Mouse (Mus musculus) liver, embryonic 14.5 days (tissue): ENCODE results near the gene 1700067P10Rik. TPM values are rescaled to one million over a fixed set of nuclear protein-coding genes. Genes with fewer than 3 reads are reported as not detected.

Source experiments
- ATAC-seq: fragments of 200-750 bp; cut with Nextera tagmentation; 2 replicates; pipeline ENCODE4 v1.8.0; 2017; ENCODE audit warnings: moderate number of reproducible peaks, mild to moderate bottlenecking, moderate library complexity; ENCODE audit not compliant: insufficient read depth
- DNase-seq, 3 experiments: peaks; one replicate each; pipeline ENCODE4 v3.0.0-alpha.2; 2012 to 2013; ENCODE audit warnings: low read depth in 3 of 3, low spot score in 3 of 3
- H3K27ac ChIP-seq: fragments of 300-500 bp; sonication (generic); 2 replicates; pipeline ENCODE4 v1.5.1; 2014; ENCODE audit warnings: moderate library complexity, mild to moderate bottlenecking, control low read depth, inconsistent platforms
- H3K27me3 ChIP-seq: fragments of 300-500 bp; sonication (generic); 2 replicates; pipeline ENCODE4 v1.6.1; 2014; ENCODE audit warnings: mild to moderate bottlenecking, low read length, moderate library complexity; ENCODE audit not compliant: control insufficient read depth, insufficient read depth
- H3K36me3 ChIP-seq: fragments of 300-500 bp; sonication (generic); replicated peaks from 2 replicates; pipeline ENCODE4 v1.6.1; 2014; ENCODE audit warnings: low read depth; ENCODE audit not compliant: control insufficient read depth, insufficient read depth
- H3K4me1 ChIP-seq, 2 experiments: fragments of 200-500 bp in 1 of 2; fragments of 300-500 bp in 1 of 2; sonication (generic) in 1 of 2; replicated peaks; 2 replicates each; pipeline ENCODE4 v1.6.1; 2012 to 2014; ENCODE audit warnings: antibody characterized with exemption in 1 of 2, inconsistent platforms in 1 of 2, low read length in 1 of 2; ENCODE audit not compliant: control insufficient read depth in 2 of 2, insufficient read depth in 2 of 2
- H3K4me2 ChIP-seq: fragments of 300-500 bp; sonication (generic); 2 replicates; pipeline ENCODE4 v1.6.1; 2014; ENCODE audit warnings: low read depth, mild to moderate bottlenecking, control low read depth, moderate library complexity
- H3K4me3 ChIP-seq, 2 experiments: fragments of 200-500 bp in 1 of 2; fragments of 300-500 bp in 1 of 2; sonication (generic) in 1 of 2; 2 replicates each; pipeline ENCODE4 v1.5.1; 2012 to 2014; ENCODE audit warnings: low read depth in 2 of 2, low read length in 2 of 2, mild to moderate bottlenecking in 2 of 2, control low read depth in 1 of 2, inconsistent platforms in 1 of 2, moderate library complexity in 1 of 2; ENCODE audit not compliant: insufficient read depth in 1 of 2
- H3K9ac ChIP-seq: fragments of 300-500 bp; sonication (generic); replicated peaks from 2 replicates; pipeline ENCODE4 v1.6.1; 2014; ENCODE audit warnings: mild to moderate bottlenecking, control low read depth, moderate library complexity
- H3K9me3 ChIP-seq: fragments of 300-500 bp; sonication (generic); 2 replicates; pipeline ENCODE4 v1.6.1; 2016; ENCODE audit warnings: low read length, mixed read lengths; ENCODE audit not compliant: control insufficient read depth
- CTCF ChIP-seq: IDR thresholded peaks from 2 replicates; pipeline ENCODE4 v1.5.1; 2016; ENCODE audit warnings: antibody characterized with exemption, low read depth, control low read depth
- EP300 ChIP-seq: IDR thresholded peaks from 2 replicates; pipeline ENCODE4 v1.6.1; 2016; ENCODE audit warnings: antibody characterized with exemption, low read depth
- WGBS: fragments of 180-500 bp; shearing (Covaris S2); extraction: QIAGEN DNeasy Blood & Tissue Kit; methylation state at CpG from one replicate; pipeline ENCODE4 v1.1.7; 2014; ENCODE audit not compliant: insufficient replicate concordance; 5-methylcytosine and 5-hydroxymethylcytosine counted together
- polyA plus RNA-seq, 2 experiments: library from polyadenylated mRNA; depleted of rRNA in 1 of 2; stranded (reverse) in 1 of 2; unstranded in 1 of 2; fragments of >200 nt; fragmentation: Nextera tagmentation in 1 of 2; extraction: Ambion mirVana in 1 of 2; gene quantifications; 2 replicates each; pipeline versions ENCODE4 v1.2.1 to v1.2.3; 2012 to 2014

Gene 1700067P10Rik
- polyA plus RNA-seq, 2 experiments: not detected

DNA sequence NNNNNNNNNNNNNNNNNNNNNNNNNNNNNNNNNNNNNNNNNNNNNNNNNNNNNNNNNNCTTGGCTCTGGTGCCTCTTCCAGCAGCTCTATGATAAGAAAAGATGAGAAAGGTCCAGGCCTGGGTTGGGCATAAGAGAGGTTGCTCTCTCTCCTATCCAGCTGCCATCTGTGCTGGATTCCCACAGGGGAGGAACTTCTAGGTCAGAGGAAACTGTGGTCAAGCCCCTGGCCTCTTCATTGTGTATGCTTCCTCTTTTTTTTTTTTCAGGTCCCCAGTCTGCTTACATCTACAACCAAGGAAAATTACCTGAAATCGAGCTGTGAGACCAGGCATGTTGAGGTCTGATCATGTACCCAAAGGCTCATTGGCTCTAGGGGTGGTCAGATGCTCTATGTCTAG is 29.5 kb downstream of the 1700067P10Rik start:
- 12% methylated on average over 1 of the region's 1 CpGs for WGBS
- H3K4me2 ChIP-seq: no peak overlapping the region
- no peak for DNase-seq

GRCm38 (mm10) chr17:48119656-48120055 is 30.5 kb downstream of the 1700067P10Rik start:
- Histone ChIP-seq H3K4me2 (no peak overlapping the region), H3K36me3 (no peaks in the 10 kb centered on the region), H3K27ac (no peak overlapping the region), H3K27me3 (no peaks in the 10 kb centered on the region), H3K9ac (no peak overlapping the region), H3K4me3 (no peak overlapping the region), H3K9me3 (no peaks in the 10 kb centered on the region), H3K4me1 (no peaks in the 10 kb centered on the region; a peak in 1 of 4 replicates)
- WGBS: 15% methylated on average over 3 of the region's 3 CpGs
- TF ChIP-seq EP300: no peak
- peak; percentile 93 for TF ChIP-seq CTCF
- DNase-seq: peak in 1 of 3 experiments; percentile 44
- no peak for ATAC-seq

More for the DNA sequence above, 29.5 kb downstream of the 1700067P10Rik start:
- H3K4me3 ChIP-seq: no peak overlapping the region
- H3K36me3 ChIP-seq: no peaks in the 10 kb centered on the region
- TF ChIP-seq CTCF: no peak
- no peak for TF ChIP-seq EP300
- no peak overlapping the region for H3K27ac ChIP-seq
- H3K9me3 ChIP-seq: no peaks in the 10 kb centered on the region
- H3K27me3 ChIP-seq: no peaks in the 10 kb centered on the region
- no peak for ATAC-seq
- no peaks in the 10 kb centered on the region; a peak in 1 of 4 replicates for H3K4me1 ChIP-seq
- no peak overlapping the region for H3K9ac ChIP-seq

DNA sequence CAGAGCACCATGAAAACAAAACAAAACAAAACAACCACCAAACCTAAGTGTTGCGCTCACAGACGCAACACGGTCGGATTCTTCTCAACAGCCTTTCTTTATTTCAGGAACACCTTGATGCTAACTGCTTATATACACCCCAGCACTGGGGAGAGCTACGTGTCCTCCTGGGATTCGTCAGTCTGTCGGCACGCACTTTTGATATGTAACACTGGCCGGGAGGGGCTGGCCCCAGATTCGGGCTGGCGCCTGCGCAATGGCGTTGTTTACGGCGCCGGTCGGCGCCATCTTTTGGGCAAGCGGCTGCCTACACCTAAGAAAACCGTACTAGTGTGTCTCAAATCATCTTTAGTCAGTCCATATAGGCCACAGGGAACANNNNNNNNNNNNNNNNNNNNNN is 31.3 kb downstream of the 1700067P10Rik start:
- Histone ChIP-seq H3K9me3 (no peaks in the 10 kb centered on the region), H3K36me3 (no peaks in the 10 kb centered on the region), H3K4me2 (no peak overlapping the region), H3K4me1 (no peaks in the 10 kb centered on the region; a peak in 1 of 4 replicates), H3K27ac (no peak overlapping the region), H3K4me3 (no peak overlapping the region), H3K9ac (no peak overlapping the region), H3K27me3 (no peaks in the 10 kb centered on the region)
- ATAC-seq (no peak), DNase-seq (no peak)
- 79% methylated on average over 20 of the region's 20 CpGs for WGBS
- no peak for TF ChIP-seq CTCF
- no peak for TF ChIP-seq EP300

DNA sequence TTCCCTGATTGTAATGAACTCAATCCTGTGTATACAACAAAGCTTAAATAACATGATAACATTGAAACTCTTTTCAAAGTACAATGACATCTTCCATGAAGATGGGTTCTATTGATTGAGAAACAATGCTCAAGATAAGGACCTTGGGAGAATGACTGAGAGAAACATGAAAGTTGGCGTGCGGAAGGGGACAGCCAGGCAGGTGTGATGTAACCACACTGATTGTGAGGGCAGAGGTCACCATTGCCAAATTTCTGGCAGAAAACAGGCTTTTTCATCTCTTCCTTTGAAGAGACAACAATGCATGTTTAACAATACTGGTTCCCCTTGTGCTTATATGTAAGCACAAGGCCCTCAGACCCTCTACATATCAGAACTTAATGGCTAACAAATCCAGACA is 43.7 kb downstream of the 1700067P10Rik start:
- no peak for ATAC-seq
- no peaks in the 10 kb centered on the region for H3K27me3 ChIP-seq
- no peak for TF ChIP-seq CTCF
- TF ChIP-seq EP300: no peak
- H3K4me1 ChIP-seq: peaks cover 0 to 2% of the 10 kb centered on the region in 2 experiments; a peak in 1 of 4 replicates
- H3K9ac ChIP-seq: no peak overlapping the region
- no peaks in the 10 kb centered on the region for H3K36me3 ChIP-seq
- no peak overlapping the region for H3K4me3 ChIP-seq
- WGBS: 61% methylated on average over 2 of the region's 2 CpGs
- no peaks in the 10 kb centered on the region for H3K9me3 ChIP-seq
- no peak for DNase-seq
- no peak overlapping the region for H3K27ac ChIP-seq
- H3K4me2 ChIP-seq: no peak overlapping the region

Other genes starting within 250 kb of the 1700067P10Rik start
- gene Foxp4, start 164.7 kb upstream of the 1700067P10Rik start, polyA plus RNA-seq (2012; rRNA removed): 9.4 and 10.1 TPM in 2 replicates
- 3.5 and 4.7 TPM in 2 replicates for gene Foxp4, start 164.7 kb upstream of the 1700067P10Rik start, polyA plus RNA-seq (2014; fragmentation: Nextera tagmentation; extraction: Ambion mirVana)
- gene 1700122O11Rik, start 51.0 kb upstream of the 1700067P10Rik start, polyA plus RNA-seq (2012; rRNA removed): not detected in 2 replicates
- not detected in 2 replicates for gene 1700122O11Rik, start 51.0 kb upstream of the 1700067P10Rik start, polyA plus RNA-seq (2014; fragmentation: Nextera tagmentation; extraction: Ambion mirVana)
- gene 9830107B12Rik, start 56.9 kb downstream of the 1700067P10Rik start, polyA plus RNA-seq (2012; rRNA removed): 0.08 and 0.19 TPM in 2 replicates
- gene 9830107B12Rik, start 56.9 kb downstream of the 1700067P10Rik start, polyA plus RNA-seq (2014; fragmentation: Nextera tagmentation; extraction: Ambion mirVana): 0.18 and 0.33 TPM in 2 replicates
- gene A530064D06Rik, start 78.0 kb downstream of the 1700067P10Rik start, polyA plus RNA-seq (2012; rRNA removed): 0.20 and 0.25 TPM in 2 replicates
- 0.44 and 0.51 TPM in 2 replicates for gene A530064D06Rik, start 78.0 kb downstream of the 1700067P10Rik start, polyA plus RNA-seq (2014; fragmentation: Nextera tagmentation; extraction: Ambion mirVana)
- 0.32 TPM in 2 replicates for gene Trem1, start 143.4 kb downstream of the 1700067P10Rik start, polyA plus RNA-seq (2012; rRNA removed)
- gene Trem1, start 143.4 kb downstream of the 1700067P10Rik start, polyA plus RNA-seq (2014; fragmentation: Nextera tagmentation; extraction: Ambion mirVana): 0.58 and 0.84 TPM in 2 replicates
- gene Trem3, start 158.5 kb downstream of the 1700067P10Rik start, polyA plus RNA-seq (2012; rRNA removed): 1.2 and 1.6 TPM in 2 replicates
- gene Trem3, start 158.5 kb downstream of the 1700067P10Rik start, polyA plus RNA-seq (2014; fragmentation: Nextera tagmentation; extraction: Ambion mirVana): 2.8 and 4.1 TPM in 2 replicates
- gene Treml4, start 175.0 kb downstream of the 1700067P10Rik start, polyA plus RNA-seq (2012; rRNA removed): 4.3 and 4.6 TPM in 2 replicates
- 3.3 and 5.7 TPM in 2 replicates for gene Treml4, start 175.0 kb downstream of the 1700067P10Rik start, polyA plus RNA-seq (2014; fragmentation: Nextera tagmentation; extraction: Ambion mirVana)
- 10.6 and 10.7 TPM in 2 replicates for gene Treml2, start 210.2 kb downstream of the 1700067P10Rik start, polyA plus RNA-seq (2012; rRNA removed)
- gene Treml2, start 210.2 kb downstream of the 1700067P10Rik start, polyA plus RNA-seq (2014; fragmentation: Nextera tagmentation; extraction: Ambion mirVana): 2.1 and 2.7 TPM in 2 replicates
- gene B430306N03Rik, start 226.8 kb downstream of the 1700067P10Rik start, polyA plus RNA-seq (2012; rRNA removed): 1.8 and 2.4 TPM in 2 replicates
- 1.9 and 2.6 TPM in 2 replicates for gene B430306N03Rik, start 226.8 kb downstream of the 1700067P10Rik start, polyA plus RNA-seq (2014; fragmentation: Nextera tagmentation; extraction: Ambion mirVana)